Mouse (Mus musculus): ENCODE measurements around the gene Ctf1. TPM values are rescaled to one million over a fixed set of nuclear protein-coding genes. Genes with fewer than 3 reads are reported as not detected.

Ctf1 gene
- polyA plus RNA-seq, 1 experiment from 2014 or later = 2.8 TPM

GRCm38 (mm10) chr7:127703561-127704178, 8.9 kb upstream of the Ctf1 start:
- H3K4me1 ChIP-seq (replicated peaks) = peaks cover 28% of the 10 kb centered on the region
- no peaks in the 10 kb centered on the region for H3K9me3 ChIP-seq
- no peak overlapping the region for H3K4me3 ChIP-seq
- H3K27ac ChIP-seq = no peak overlapping the region
- no peak overlapping the region for H3K9ac ChIP-seq
- H3K36me3 ChIP-seq = peaks cover 67% of the 10 kb centered on the region
- WGBS = 92% methylated on average over 8 of the region's 8 CpGs
- no peak overlapping the region for H3K4me2 ChIP-seq
- no peak for ATAC-seq (ENCODE audit: low FRiP score)
- H3K27me3 ChIP-seq = no peaks in the 10 kb centered on the region

GRCm38 (mm10) chr7:127704598-127704997, 7.9 kb upstream of the Ctf1 start:
- Histone ChIP-seq H3K4me3 (no peak overlapping the region), H3K9me3 (no peaks in the 10 kb centered on the region), H3K4me1 (replicated peaks) (peaks cover 35% of the 10 kb centered on the region), H3K27ac (no peak overlapping the region), H3K4me2 (no peak overlapping the region), H3K27me3 (no peaks in the 10 kb centered on the region), H3K36me3 (peaks cover 63% of the 10 kb centered on the region), H3K9ac (no peak overlapping the region)
- WGBS = 78% methylated on average over 6 of the region's 6 CpGs
- no peak for ATAC-seq (ENCODE audit: low FRiP score)

- Histone ChIP-seq H3K9me3 (no peaks in the 10 kb centered on the region), H3K4me2 (no peak overlapping the region), H3K9ac (0 out of 2 replicates have a peak overlapping the region, but pooled peaks have one; percentile 92), H3K27ac (no peak overlapping the region), H3K27me3 (no peaks in the 10 kb centered on the region), H3K36me3 (peaks cover 52% of the 10 kb centered on the region), H3K4me1 (replicated peaks) (peaks cover 35% of the 10 kb centered on the region), H3K4me3 (no peak overlapping the region)
- no peak for ATAC-seq (ENCODE audit: low FRiP score)
- WGBS = 84% methylated on average over 4 of the region's 4 CpGs
Observed at GRCm38 (mm10) chr7:127705706-127706105, 6.8 kb upstream of the Ctf1 start.

GRCm38 (mm10) chr7:127707045-127707956, 5.2 kb upstream of the Ctf1 start:
- peaks cover 39% of the 10 kb centered on the region for H3K36me3 ChIP-seq
- no peaks in the 10 kb centered on the region for H3K9me3 ChIP-seq
- ATAC-seq (ENCODE audit: low FRiP score) = 0 out of 2 replicates have a peak, but pooled peaks have one; percentile 4
- peak overlapping the region; percentile 80 for H3K4me3 ChIP-seq
- no peaks in the 10 kb centered on the region for H3K27me3 ChIP-seq
- peaks cover 39% of the 10 kb centered on the region for H3K4me1 ChIP-seq (replicated peaks)
- peak overlapping the region; percentile 69 for H3K4me2 ChIP-seq
- peak overlapping the region; percentile 95 for H3K27ac ChIP-seq
- WGBS = 34% methylated on average over 22 of the region's 22 CpGs
- peak overlapping the region; percentile 92 for H3K9ac ChIP-seq

- Histone ChIP-seq H3K4me2 (peak overlapping the region; percentile 69), H3K27me3 (no peaks in the 10 kb centered on the region), H3K4me1 (replicated peaks) (peaks cover 45% of the 10 kb centered on the region), H3K9me3 (no peaks in the 10 kb centered on the region), H3K27ac (peak overlapping the region; percentile 95), H3K9ac (peak overlapping the region; percentile 92), H3K36me3 (peaks cover 36% of the 10 kb centered on the region), H3K4me3 (peak overlapping the region; percentile 80)
- peak; percentile 8; the same call in 1 of the 2 replicates for ATAC-seq (ENCODE audit: low FRiP score)
- 0% methylated on average over 5 of the region's 5 CpGs for WGBS
Observed at GRCm38 (mm10) chr7:127707957-127708206, 4.7 kb upstream of the Ctf1 start.

GRCm38 (mm10) chr7:127708207-127709078, 4.1 kb upstream of the Ctf1 start, which contains the start of gene Bcl7c:
Bcl7c (minus strand) TSS chr7:127708933.
- Histone ChIP-seq H3K27ac (peak within 1 kb of the TSS; percentile 95), H3K27me3 (no peaks in the 10 kb centered on the region), H3K4me2 (peak within 1 kb of the TSS; percentile 69), H3K36me3 (peaks cover 31% of the 10 kb centered on the region), H3K4me3 (peak within 1 kb of the TSS; percentile 80), H3K9ac (peak within 1 kb of the TSS; percentile 92), H3K9me3 (no peaks in the 10 kb centered on the region), H3K4me1 (replicated peaks) (peaks cover 51% of the 10 kb centered on the region)
- WGBS = under 1% methylated on average over 81 of the region's 90 CpGs
- ATAC-seq (ENCODE audit: low FRiP score) = peak; percentile 85

- 80% methylated on average over 5 of the region's 5 CpGs for WGBS
- H3K36me3 ChIP-seq = peaks cover 21% of the 10 kb centered on the region
- H3K9me3 ChIP-seq = no peaks in the 10 kb centered on the region
- peak overlapping the region; percentile 95; the same call in 1 of the 2 replicates for H3K27ac ChIP-seq
- no peak overlapping the region for H3K9ac ChIP-seq
- H3K4me3 ChIP-seq = peak overlapping the region; percentile 80
- H3K27me3 ChIP-seq = no peaks in the 10 kb centered on the region
- peak overlapping the region; percentile 69 for H3K4me2 ChIP-seq
- H3K4me1 ChIP-seq (replicated peaks) = peaks cover 51% of the 10 kb centered on the region
- ATAC-seq (ENCODE audit: low FRiP score) = no peak
Observed at GRCm38 (mm10) chr7:127709261-127709979, 3.1 kb upstream of the Ctf1 start.

GRCm38 (mm10) chr7:127711031-127711430, 1.5 kb upstream of the Ctf1 start:
- Histone ChIP-seq H3K9me3 (no peaks in the 10 kb centered on the region), H3K27ac (no peak overlapping the region), H3K27me3 (0 out of 2 replicates have a peak, but pooled peaks cover under 1% of the 10 kb centered on the region), H3K4me3 (no peak overlapping the region), H3K36me3 (peaks cover 6% of the 10 kb centered on the region), H3K4me1 (replicated peaks) (peaks cover 43% of the 10 kb centered on the region), H3K4me2 (no peak overlapping the region), H3K9ac (no peak overlapping the region)
- 93% methylated on average over 3 of the region's 3 CpGs for WGBS
- ATAC-seq (ENCODE audit: low FRiP score) = no peak

- WGBS = 73% methylated on average over 3 of the region's 3 CpGs
- peaks cover 38% of the 10 kb centered on the region for H3K4me1 ChIP-seq (replicated peaks)
- H3K4me3 ChIP-seq = no peak overlapping the region
- no peak overlapping the region for H3K4me2 ChIP-seq
- H3K27ac ChIP-seq = no peak overlapping the region
- no peak overlapping the region for H3K9ac ChIP-seq
- no peaks in the 10 kb centered on the region for H3K9me3 ChIP-seq
- no peak for ATAC-seq (ENCODE audit: low FRiP score)
- 0 out of 2 replicates have a peak, but pooled peaks cover 3% of the 10 kb centered on the region for H3K27me3 ChIP-seq
- H3K36me3 ChIP-seq = peaks cover 1% of the 10 kb centered on the region; the same call in 1 of the 2 replicates
Observed at GRCm38 (mm10) chr7:127711456-127711855, 1.1 kb upstream of the Ctf1 start.

GRCm38 (mm10) chr7:127714816-127715215, 2.3 kb downstream of the Ctf1 start:
- Histone ChIP-seq H3K9me3 (no peaks in the 10 kb centered on the region), H3K27me3 (peaks cover 15% of the 10 kb centered on the region), H3K4me1 (replicated peaks) (peaks cover 23% of the 10 kb centered on the region), H3K36me3 (no peaks in the 10 kb centered on the region), H3K9ac (no peak overlapping the region), H3K4me2 (no peak overlapping the region), H3K4me3 (no peak overlapping the region), H3K27ac (no peak overlapping the region)
- ATAC-seq (ENCODE audit: low FRiP score) = no peak
- 89% methylated on average over 4 of the region's 4 CpGs for WGBS

GRCm38 (mm10) chr7:127716992-127717391, 4.5 kb downstream of the Ctf1 start:
- H3K9ac ChIP-seq = peak overlapping the region; percentile 65
- no peaks in the 10 kb centered on the region for H3K9me3 ChIP-seq
- H3K27ac ChIP-seq = no peak overlapping the region
- no peaks in the 10 kb centered on the region for H3K36me3 ChIP-seq
- peak overlapping the region; percentile 32 for H3K4me3 ChIP-seq
- peaks cover 15% of the 10 kb centered on the region for H3K27me3 ChIP-seq
- ATAC-seq (ENCODE audit: low FRiP score) = peak; percentile 37; the same call in 1 of the 2 replicates
- H3K4me2 ChIP-seq = peak overlapping the region; percentile 58
- whole genome bisulfite sequencing = 1% methylated on average over 41 of the region's 41 CpGs
- H3K4me1 ChIP-seq (replicated peaks) = peaks cover 21% of the 10 kb centered on the region

Data from hindbrain, embryonic 13.5 days (tissue).